Mouse (Mus musculus): ENCODE measurements at regions not wholly inside any gene's neighbourhood (a gene's known extent, or its start where the extent isn't known, plus 50 kb on each side); places are given as distances from the start of the nearest gene placed in this dataset.
"Not testable (repeated sequence)": the region's sequence is repeated elsewhere in the genome, so short reads cannot be mapped to it uniquely, and the experiment has no call there.

DNA sequence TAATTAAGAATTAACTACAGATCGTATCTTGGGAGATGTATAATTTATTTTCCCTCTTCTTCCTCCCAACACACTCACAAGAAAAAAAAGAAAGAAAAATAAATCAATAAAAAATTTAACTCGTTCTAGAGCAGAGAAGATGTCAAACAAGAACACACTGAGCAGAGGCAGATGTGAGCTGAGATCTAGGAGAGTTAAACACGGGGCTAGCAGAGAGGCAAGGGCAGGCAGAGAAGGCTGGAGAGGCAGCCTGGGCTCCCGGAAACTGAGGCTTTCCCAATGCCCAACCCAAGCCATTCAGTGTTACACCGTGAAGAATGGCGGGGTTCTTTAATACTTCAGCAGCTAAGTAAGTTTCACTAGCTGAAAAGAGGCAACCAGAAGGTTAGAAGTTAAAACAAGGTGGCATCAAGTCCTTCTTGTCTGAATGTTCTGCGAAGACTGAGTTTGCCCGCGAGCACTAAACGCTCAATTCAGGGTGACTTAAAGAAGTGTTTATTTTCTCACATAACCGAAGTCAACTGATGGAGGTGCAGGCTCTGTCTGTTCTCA lies 382.7 kb upstream of the Zfp703 start:
- DNase-seq (ENCODE audit: low read depth in 1 of 2, low spot score in 2 of 2): no peak

DNA sequence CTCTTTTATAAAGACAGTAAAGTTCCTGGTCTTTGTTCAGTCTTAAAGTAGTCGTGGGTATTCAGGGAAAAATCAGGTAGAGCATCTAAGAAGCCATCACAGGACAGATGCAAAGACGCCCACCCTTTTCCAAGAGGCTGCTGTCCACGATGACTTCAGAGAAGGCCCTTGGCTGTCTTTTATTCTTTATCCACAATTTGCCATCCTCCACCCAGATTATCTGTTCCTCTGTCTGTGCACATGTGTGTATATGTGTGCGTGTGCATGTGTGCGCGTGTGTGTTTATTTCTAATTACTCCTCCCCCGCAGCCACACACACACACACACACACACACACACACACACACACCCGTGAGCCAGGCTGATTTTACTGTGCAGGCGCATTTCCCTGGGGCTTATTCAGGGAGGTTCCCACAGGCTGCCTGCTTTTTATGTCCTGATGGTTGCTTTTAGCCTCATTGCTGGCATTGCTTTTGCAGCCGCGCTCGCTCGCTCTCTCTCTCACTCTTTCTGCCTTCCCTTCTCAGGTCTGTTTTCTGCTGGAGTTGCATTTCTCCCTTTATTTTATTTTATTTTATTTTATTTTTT lies 381.6 kb upstream of the Zfp703 start:
- DNase-seq (ENCODE audit: low read depth in 1 of 2, low spot score in 2 of 2): no peak

DNA sequence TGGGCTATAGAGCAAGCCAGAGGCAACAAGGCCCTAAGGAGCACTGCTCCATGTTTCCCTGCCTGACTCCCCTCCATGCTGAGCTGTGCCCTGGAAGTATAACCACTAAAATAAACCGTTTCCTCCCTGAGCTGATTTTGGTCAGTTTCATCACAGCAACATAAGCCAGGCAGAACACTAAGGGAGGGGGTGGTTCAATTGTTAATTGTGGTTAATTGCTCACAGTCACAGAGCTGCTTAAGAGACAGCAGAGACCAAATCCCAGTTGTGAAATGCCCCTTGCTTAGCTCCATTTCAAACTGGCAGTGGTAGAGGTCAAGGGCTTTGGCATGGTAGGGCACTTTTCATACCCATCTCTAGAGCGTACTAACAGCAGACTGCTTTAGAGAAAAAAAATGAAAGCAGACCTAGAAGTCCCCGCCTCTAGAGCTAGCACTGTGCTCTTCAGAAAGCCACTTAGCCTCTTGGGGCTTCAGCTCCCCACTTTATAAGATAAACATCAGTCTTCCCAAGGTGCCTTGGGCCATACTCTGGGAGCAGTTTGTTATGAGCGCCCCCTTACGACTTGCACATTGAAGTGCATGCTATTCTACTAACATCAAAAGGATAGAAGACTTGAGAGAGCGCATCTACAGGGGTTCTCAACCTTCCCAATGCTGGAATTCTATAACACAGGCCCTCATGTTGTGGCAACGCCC lies 380.3 kb upstream of the Zfp703 start:
- no peak for DNase-seq (ENCODE audit: low read depth in 1 of 2, low spot score in 2 of 2)

DNA sequence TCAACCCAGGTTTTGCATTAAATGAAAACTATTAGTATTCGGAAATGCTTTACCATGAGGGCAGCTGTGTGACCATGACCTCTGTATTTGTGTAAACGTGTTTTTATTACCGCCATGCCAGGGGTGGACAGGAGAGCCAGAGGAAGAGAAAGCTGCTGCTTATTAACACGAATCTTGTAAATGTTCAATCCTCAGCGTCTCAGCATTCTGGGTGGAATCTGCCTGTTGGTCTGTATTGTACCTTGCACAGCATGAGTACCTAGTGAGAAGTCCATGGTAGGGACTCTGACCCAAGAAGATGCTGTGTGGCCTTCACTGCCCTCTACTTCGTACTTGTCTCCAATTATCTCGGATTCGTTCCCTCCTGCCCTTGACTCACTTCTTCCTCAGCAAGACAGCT lies 378.6 kb upstream of the Zfp703 start:
- no peak for DNase-seq (ENCODE audit: low read depth in 1 of 2, low spot score in 2 of 2)

DNA sequence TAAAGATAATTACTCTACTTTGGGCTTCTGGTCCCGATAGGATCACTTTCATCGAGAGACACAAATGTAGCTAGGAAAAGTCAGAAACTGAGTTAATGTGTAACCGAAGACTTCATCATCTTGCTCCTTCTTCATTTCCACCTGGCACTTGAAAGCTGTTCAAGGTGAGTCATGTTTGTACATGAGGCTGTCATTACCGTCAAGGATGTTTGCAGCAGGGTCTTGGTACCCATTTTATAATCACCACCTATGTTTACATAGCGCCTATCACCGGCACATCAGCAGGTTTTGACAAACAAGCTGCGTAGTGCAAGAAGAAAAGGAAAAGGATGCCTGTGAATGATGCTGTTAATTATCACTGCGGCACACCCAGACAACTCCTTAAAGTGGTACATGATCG lies 377.0 kb upstream of the Zfp703 start:
- no peak for DNase-seq (ENCODE audit: low read depth in 1 of 2, low spot score in 2 of 2)

DNA sequence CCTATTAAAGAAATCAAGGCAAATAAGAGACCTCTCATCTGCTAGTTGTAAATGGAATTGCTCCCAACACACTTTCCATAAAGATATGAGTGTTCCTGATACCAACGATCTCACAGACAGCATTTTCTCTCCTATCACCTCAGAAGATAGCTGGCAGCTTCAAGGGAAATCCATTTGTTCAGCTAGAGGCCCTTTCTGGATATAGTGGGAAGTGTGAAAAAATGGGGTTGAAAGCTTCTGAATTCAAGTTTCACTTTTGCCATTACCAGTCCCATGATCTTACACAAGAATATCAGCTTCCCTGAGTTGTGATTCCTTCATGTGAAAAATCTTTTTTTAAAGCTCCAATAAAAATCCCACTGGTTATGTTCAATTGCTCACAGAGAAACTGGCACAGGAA lies 369.1 kb upstream of the Zfp703 start:
- no peak for DNase-seq (ENCODE audit: low read depth in 1 of 2, low spot score in 2 of 2)

DNA sequence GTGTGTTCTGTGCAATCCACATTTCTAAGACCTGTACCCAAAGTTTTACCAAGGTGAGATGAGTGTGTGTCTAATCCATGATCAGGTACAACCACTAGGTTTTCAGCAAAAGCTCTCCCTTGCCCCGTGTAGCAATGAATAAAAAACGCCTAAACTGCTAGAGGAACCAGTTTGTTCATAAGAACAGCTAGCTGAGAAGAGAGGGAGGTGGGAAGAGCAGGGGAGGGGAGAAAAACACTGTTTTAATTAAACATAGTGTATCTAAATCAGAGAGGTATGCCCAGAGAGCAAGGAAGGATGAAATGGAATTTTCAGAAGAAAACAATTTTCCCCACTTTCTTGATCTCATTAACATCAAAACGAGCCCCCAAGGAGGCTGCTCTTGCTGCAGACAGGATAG lies 368.5 kb upstream of the Zfp703 start:
- no peak for DNase-seq (ENCODE audit: low read depth in 1 of 2, low spot score in 2 of 2)

DNA sequence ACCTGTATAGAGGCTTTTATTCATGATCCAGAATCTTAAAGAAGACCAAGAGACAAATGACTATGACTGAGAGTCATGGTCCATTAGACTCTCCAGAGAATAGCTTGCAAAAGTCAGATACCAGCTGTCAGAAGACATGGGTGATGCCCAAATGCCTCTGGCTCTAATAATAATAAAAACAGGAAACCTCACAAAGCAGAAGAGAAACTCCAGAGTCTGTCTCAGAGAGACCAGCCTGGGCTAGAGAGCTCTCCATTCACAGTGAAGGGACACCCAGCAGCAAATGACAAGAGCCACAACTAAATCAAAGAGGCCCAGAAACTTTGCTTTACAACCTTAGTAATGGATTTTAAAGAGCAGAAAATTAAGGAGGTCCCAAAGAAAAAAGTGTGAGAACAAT lies 365.0 kb upstream of the Zfp703 start:
- DNase-seq (ENCODE audit: low read depth in 1 of 2, low spot score in 2 of 2): peak in 1 of 2 experiments; percentile 2

DNA sequence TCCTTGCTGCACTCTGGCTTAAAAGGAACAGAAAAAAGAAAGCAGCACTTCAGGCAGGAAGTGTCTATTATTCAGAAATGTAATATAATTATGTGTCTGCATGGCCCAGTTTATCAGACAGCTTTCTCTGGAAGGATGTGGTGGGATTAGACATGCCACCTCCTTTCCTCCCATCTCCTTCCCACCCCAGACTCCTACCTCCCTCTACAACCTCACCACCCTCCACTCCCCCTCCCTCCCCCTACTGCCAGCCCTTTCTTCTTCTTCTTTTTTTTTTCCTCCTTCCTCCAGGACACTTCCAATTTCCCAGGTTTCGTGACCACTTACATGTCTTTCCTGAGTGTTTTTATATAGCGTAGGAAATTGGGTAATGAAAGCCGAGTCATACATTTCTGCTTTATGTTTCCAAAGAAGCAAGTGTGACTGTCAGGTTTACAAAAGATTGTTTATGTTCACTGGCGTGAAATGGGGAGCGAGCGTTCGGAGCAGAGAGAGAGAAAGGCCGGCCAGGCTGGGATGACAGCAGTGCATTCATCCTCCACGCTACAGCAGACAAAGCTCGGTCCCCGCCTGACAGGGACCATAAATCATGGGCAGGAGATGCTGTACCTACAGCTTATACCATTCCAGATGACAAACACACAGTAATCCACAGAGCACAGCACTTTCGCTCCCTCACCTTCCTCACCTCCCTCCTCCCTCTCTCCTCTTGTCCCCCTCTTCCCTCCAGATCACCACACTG lies 354.6 kb upstream of the Zfp703 start:
- no peak for DNase-seq (ENCODE audit: low read depth in 1 of 2, low spot score in 2 of 2)

DNA sequence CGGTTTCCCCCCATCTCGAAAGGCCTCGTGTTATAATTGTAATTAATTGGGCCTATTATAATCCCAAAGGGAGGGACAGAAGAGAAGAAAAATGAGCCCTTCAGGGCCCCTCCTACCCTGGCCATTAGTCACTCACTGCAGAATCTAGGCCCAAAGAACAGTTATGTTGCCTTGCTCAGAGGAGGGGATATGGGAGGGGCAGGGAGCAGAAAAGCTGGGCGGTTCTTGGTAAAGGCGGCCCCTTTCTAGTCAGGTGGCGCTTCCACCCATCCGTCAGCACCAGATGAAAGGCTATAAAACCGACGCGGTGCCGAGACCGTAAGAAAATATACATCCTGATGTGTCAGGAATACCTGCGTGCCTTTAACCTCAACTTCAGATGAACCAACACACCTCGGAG lies 350.9 kb upstream of the Zfp703 start:
- no peak for DNase-seq (ENCODE audit: low read depth in 1 of 2, low spot score in 2 of 2)

DNA sequence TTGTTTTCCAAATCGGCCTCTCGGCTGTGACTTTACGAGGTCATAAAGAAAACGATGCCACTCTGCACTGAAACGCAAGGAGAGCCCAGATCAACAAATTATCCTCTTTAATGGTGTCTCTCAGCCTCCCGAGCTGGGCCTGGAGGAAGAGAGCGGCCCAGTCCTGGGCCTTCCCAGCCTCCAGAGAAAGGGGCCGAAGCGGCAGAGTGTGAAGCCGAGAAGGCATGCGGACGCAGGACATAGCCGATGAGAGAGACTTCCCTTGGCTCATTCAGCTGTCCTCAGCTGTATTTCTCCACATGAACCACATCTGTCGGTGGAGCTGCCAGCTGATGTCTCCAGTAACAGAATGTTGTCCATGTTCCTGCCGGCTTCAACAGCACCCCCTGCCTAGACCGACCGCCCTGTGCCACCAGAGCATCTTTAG lies 350.5 kb upstream of the Zfp703 start:
- no peak for DNase-seq (ENCODE audit: low read depth in 1 of 2, low spot score in 2 of 2)

DNA sequence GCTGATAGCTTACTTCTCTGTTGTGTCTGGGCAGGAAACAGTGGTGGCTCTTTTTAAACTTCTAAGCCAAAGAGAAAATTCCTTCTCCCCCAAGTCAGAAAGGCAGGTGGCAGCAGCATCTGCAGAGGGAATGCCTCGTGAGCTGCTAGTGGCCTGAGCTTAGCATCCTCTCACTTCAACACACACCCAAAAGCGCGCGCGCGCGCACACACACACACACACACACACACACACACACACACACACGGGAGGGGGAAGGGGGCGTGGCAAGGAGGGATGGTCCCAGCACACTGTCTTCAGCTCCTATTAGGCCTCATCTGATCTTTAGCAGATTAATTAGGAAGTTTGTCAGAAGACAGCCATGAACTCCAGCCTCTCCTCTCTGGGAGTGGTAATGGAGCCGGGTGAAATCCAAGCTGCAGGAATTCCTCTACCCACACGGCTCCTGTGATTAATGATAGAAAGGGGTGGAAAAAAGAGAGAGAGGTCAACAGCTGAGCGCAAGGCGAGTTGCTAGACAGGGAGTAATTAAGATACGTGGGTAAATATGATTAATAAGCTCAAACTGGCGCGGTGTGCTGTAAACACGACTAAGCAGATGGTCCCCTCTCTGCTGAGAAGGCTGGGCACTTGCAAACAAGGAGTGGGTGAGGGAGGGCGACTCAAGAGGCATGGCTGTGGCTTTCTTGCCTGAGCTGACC lies 349.8 kb upstream of the Zfp703 start:
- no peak for DNase-seq (ENCODE audit: low read depth in 1 of 2, low spot score in 2 of 2)

DNA sequence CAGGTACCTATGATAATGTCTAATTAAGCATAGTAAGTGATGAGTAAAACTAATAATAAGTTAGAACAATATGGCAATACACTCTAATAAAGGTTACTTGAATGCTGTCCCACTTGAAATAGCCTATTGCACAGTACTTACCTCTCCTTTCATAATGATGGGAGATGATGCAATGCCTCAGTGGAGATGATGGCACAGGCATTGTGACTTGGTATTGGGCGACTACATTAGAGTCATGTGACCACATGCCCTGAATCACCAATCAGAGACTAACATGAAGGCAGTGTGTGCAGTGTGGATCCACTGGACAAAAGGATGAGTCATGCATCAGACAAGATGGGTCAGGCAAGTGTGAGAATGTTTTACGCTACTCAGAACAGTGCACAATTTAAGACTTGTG lies 346.6 kb upstream of the Zfp703 start:
- no peak for DNase-seq (ENCODE audit: low read depth in 1 of 2, low spot score in 2 of 2)

DNA sequence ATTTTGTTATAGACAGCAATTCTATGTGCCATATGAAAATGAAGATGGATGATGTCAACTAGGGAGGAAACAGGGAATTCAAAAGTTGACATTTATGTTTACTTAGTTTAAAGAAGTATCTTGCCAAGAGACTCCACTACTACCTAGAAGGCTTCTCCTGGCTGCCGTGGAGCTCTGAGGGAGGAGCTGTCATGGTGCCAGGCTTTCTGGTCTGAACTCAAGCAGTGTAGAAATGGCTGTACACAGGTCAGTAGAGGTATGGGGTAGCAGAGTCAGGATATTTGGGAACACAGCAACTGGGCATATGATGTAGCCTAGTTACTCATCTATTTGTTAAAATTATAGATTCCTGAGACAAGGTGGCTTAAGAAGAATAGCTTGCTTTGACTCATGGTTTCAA lies 341.4 kb upstream of the Zfp703 start:
- DNase-seq (ENCODE audit: low read depth in 1 of 2, low spot score in 2 of 2): no peak

DNA sequence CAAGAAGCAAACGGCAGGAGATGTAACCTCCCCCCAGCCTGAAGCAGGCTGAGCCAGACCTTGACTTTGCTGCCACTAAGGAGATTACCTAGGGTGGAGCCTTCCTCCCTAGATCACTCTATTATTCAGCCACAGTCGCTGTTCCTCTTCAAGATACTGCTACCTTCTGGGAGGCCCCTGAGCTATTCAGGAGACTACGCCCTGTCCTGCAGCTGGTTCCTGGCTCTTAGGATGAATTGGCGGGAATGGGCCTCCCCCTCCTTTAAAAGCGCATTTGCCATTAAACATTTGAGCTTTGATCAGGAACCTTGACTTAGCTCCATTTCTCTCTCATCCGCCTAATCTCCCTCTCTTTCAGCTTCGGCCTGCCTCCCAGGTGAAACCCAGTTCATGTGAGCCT lies 331.8 kb upstream of the Zfp703 start:
- not testable (repeated sequence) for DNase-seq (ENCODE audit: low read depth in 1 of 2, low spot score in 2 of 2)

DNA sequence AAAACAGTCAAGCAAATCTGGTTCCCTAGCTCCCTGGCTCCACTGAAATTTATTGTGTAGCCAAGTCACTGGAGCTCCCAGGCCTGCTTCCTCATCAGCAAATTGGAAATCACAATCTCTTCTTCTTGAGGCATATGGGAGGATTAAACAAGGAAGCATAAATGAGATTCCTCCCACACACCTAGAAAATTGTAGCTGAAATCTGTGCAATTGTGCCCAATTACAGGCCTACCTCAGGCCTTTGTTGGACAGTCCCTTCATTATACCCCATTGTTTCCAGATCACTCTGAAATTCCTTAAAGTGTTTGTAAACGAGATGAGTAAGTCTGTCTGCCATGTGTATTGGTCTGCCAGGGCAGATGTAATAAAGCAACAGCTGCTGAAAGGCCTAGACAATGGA lies 326.8 kb upstream of the Zfp703 start:
- DNase-seq (ENCODE audit: low read depth in 1 of 2, low spot score in 2 of 2): no peak

DNA sequence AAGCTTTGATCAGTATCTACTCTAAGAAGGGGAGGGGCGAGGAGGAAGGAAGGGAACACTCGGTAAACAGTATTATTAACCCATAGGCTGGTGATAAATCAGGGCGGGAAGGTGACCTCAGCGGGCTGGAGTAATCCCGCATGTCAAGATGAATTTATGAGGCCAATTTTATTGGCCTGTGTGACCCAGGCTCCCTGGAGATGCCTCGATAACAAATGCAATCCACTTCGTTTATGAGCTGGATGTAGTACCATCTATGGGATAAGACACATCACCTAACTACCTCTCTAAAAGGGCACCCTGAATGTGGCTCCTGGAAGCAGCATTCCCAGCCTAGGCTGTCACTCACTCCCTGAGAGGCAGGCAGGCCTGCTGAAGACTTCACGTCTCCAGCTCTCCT lies 321.2 kb upstream of the Zfp703 start:
- no peak for DNase-seq (ENCODE audit: low read depth in 1 of 2, low spot score in 2 of 2)

DNA sequence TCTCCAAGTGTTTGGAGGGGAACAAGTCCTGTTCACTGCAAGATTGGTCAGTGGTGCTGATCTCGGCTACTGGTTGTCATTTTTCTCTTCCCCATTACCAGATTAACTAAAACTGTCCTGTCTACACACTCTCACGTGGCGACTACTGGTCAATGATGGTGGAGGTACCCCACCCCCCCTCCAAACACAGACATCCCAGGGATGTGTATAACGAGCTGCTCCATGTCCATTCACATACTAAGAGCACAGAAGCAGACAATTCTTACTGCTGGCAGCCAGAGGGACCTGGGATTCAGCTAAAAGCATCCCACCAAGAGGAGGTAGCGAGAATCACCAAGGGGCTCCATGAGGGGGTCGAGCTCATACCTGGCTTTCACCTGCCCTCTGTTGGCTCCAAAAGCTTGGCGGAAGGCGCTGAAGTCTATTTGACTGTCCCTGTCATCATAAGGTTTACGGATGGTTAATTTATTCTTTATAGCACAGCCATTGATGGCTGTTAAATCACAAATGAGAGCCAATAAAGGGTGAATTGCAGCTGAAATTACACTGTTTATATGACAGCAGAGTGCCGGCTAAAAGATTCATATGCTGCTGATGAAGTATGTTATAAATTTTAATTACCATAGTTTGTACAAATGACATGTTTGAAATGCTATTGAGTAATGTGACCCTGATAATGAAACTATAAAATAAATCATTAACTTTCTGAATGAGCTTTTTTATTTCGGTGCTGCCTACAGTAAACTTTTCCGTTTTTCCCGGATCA lies 320.6 kb upstream of the Zfp703 start:
- DNase-seq (ENCODE audit: low read depth in 1 of 2, low spot score in 2 of 2): no peak

DNA sequence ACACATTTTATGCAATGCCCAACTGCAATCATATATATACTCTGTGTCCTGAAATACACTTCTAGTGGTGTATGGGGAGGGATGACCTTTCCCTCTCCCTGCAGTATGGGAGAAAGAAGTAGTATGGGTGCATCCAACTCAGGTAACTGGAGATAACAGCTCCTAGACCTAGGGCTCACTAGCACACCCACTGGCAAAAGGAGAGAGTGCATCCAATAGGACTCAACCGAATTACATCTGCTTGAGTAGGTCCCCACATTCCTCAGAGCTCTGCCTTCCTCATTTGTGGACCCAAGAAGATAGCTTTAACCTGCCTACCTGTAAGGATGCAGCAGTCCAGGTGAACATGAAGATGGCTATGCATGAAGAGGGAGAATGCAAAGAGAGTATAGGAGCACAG lies 317.7 kb upstream of the Zfp703 start:
- DNase-seq (ENCODE audit: low read depth in 1 of 2, low spot score in 2 of 2): no peak

DNA sequence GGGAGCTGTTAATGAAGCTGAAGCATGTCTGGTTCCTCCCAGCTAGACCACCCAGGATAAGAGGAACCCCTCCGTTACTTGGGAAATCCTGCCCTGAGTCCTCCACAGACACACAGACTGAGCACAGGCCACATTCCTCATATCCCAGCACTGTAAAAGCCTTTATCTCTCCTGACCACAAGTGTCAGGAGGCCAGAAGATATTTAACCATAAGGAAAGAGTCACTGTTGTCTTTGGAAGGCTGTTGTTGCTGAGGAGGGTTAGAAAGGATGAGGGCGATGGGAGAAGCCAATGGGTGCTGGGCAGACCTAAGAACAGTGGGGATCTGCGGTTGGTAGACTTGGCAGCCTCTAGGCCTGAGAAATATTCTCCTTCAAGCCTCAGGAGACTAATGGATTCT lies 307.6 kb upstream of the Zfp703 start:
- DNase-seq (ENCODE audit: low read depth in 1 of 2, low spot score in 2 of 2): no peak

All from monocyte, adult 2 months (primary cell).